Mouse (Mus musculus): ENCODE results near the gene Hsd11b1. TPM values are rescaled to one million over a fixed set of nuclear protein-coding genes. Genes with fewer than 3 reads are reported as not detected.

Gene Hsd11b1
- polyA plus RNA-seq, 1 experiment from 2014 or later: 4.6 TPM

- no peaks in the 10 kb centered on the region for H3K36me3 ChIP-seq (ENCODE audit: insufficient read depth, low read length)
- ATAC-seq (ENCODE audit: low FRiP score, low TSS enrichment): no peak
- no peak overlapping the region for H3K9ac ChIP-seq (replicated peaks; ENCODE audit: low read length)
- H3K4me3 ChIP-seq (ENCODE audit: low read length): no peak overlapping the region
- 76% methylated on average over 2 of the region's 2 CpGs for WGBS
- peaks cover 2% of the 10 kb centered on the region for H3K4me1 ChIP-seq (ENCODE audit: insufficient read depth, low read length)
- H3K9me3 ChIP-seq (ENCODE audit: low read length): no peaks in the 10 kb centered on the region
- no peak overlapping the region for H3K4me2 ChIP-seq (replicated peaks; ENCODE audit: low read depth, low read length)
- no peaks in the 10 kb centered on the region for H3K27me3 ChIP-seq (ENCODE audit: insufficient read depth, low read length)
- no peak overlapping the region for H3K27ac ChIP-seq (ENCODE audit: low read length)
Measured at GRCm38 (mm10) chr1:193232732-193233131, 31.1 kb downstream of the Hsd11b1 start.

DNA sequence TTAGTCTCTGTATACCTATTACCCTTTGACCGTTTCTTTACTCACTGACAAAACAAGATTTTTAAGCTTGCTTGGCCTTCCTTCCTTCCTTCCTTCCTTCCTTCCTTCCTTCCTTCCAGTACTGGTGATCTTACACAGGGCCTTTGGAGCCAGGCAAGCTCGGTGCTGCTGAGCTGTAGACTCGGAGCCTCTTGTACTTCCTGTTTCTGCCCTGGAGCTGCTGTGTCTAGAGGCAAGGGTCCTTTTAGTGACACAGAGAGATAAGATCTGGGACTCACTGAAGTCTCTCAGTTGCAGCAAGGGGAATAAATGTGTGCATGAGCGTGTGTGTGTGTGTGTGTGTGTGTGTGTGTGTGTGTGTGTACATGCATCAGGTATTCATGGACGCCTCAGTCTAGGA, 32.9 kb downstream of the Hsd11b1 start:
- peak overlapping the region; percentile 34 for H3K27ac ChIP-seq (ENCODE audit: low read length)
- peaks cover 17% of the 10 kb centered on the region for H3K4me1 ChIP-seq (ENCODE audit: insufficient read depth, low read length)
- no peaks in the 10 kb centered on the region for H3K27me3 ChIP-seq (ENCODE audit: insufficient read depth, low read length)
- no peak overlapping the region for H3K4me2 ChIP-seq (replicated peaks; ENCODE audit: low read depth, low read length)
- no peaks in the 10 kb centered on the region for H3K9me3 ChIP-seq (ENCODE audit: low read length)
- peak; percentile 65; the same call in 1 of the 2 replicates for ATAC-seq (ENCODE audit: low FRiP score, low TSS enrichment)
- H3K4me3 ChIP-seq (ENCODE audit: low read length): no peak overlapping the region
- H3K36me3 ChIP-seq (ENCODE audit: insufficient read depth, low read length): no peaks in the 10 kb centered on the region
- 41% methylated on average over 5 of the region's 5 CpGs for WGBS
- no peak overlapping the region for H3K9ac ChIP-seq (replicated peaks; ENCODE audit: low read length)

GRCm38 (mm10) chr1:193230531-193230930, 33.3 kb downstream of the Hsd11b1 start:
- H3K4me2 ChIP-seq (replicated peaks; ENCODE audit: low read depth, low read length): no peak overlapping the region
- H3K9ac ChIP-seq (replicated peaks; ENCODE audit: low read length): no peak overlapping the region
- no peaks in the 10 kb centered on the region for H3K27me3 ChIP-seq (ENCODE audit: insufficient read depth, low read length)
- 52% methylated on average over 3 of the region's 3 CpGs for WGBS
- no peaks in the 10 kb centered on the region for H3K36me3 ChIP-seq (ENCODE audit: insufficient read depth, low read length)
- peak overlapping the region; percentile 51 for H3K27ac ChIP-seq (ENCODE audit: low read length)
- no peak overlapping the region for H3K4me3 ChIP-seq (ENCODE audit: low read length)
- H3K9me3 ChIP-seq (ENCODE audit: low read length): no peaks in the 10 kb centered on the region
- no peak for ATAC-seq (ENCODE audit: low FRiP score, low TSS enrichment)
- H3K4me1 ChIP-seq (ENCODE audit: insufficient read depth, low read length): peaks cover 19% of the 10 kb centered on the region

DNA sequence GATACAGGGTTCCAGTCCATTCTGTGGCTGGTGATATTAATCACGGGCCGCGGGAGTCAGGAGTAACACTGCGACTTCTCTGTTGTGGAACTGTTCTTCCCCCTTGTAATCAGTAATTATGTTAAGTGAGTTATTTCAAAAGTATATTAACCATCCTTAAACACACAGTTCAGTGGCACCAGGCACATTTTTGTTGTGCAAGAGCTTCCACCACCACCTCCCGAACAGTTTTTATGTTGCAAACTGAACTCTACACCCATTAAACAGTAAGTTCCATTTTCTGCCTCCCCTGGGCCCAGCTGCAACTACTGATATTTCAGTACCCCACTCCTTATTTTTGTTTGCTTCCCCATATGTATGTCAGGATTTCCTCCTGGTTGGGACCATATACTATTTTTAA, 34.3 kb downstream of the Hsd11b1 start:
- no peaks in the 10 kb centered on the region for H3K9me3 ChIP-seq (ENCODE audit: low read length)
- H3K27me3 ChIP-seq (ENCODE audit: insufficient read depth, low read length): no peaks in the 10 kb centered on the region
- no peak for ATAC-seq (ENCODE audit: low FRiP score, low TSS enrichment)
- H3K4me1 ChIP-seq (ENCODE audit: insufficient read depth, low read length): peaks cover 23% of the 10 kb centered on the region
- no peak overlapping the region for H3K27ac ChIP-seq (ENCODE audit: low read length)
- H3K36me3 ChIP-seq (ENCODE audit: insufficient read depth, low read length): no peaks in the 10 kb centered on the region
- no peak overlapping the region for H3K4me3 ChIP-seq (ENCODE audit: low read length)
- WGBS: 93% methylated on average over 5 of the region's 5 CpGs
- no peak overlapping the region for H3K4me2 ChIP-seq (replicated peaks; ENCODE audit: low read depth, low read length)
- H3K9ac ChIP-seq (replicated peaks; ENCODE audit: low read length): no peak overlapping the region

DNA sequence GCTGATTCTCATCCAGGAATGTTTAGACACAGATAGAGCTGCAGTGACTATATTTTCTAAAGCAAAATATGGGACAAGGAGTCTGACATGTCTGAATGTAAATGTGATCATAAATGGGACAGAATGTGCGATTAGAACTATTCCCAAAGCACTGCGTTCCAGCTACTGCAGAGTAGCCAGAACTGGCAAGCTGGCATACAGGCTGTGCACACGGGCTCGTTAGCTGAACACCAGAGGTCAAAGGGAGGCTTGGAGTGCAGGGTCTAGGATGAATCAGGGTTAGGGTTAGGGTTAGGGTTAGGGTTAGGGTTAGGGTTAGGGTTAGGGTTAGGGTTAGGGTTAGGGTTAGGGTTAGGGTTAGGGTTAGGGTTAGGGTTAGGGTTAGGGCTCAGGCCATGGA, 36.3 kb downstream of the Hsd11b1 start:
- no peaks in the 10 kb centered on the region for H3K27me3 ChIP-seq (ENCODE audit: insufficient read depth, low read length)
- no peak overlapping the region for H3K27ac ChIP-seq (ENCODE audit: low read length)
- no peaks in the 10 kb centered on the region for H3K36me3 ChIP-seq (ENCODE audit: insufficient read depth, low read length)
- peaks cover 23% of the 10 kb centered on the region for H3K4me1 ChIP-seq (ENCODE audit: insufficient read depth, low read length)
- H3K9ac ChIP-seq (replicated peaks; ENCODE audit: low read length): no peak overlapping the region
- H3K9me3 ChIP-seq (ENCODE audit: low read length): no peaks in the 10 kb centered on the region
- ATAC-seq (ENCODE audit: low FRiP score, low TSS enrichment): no peak
- no peak overlapping the region for H3K4me3 ChIP-seq (ENCODE audit: low read length)
- no peak overlapping the region for H3K4me2 ChIP-seq (replicated peaks; ENCODE audit: low read depth, low read length)
- WGBS: 67% methylated on average over 4 of the region's 4 CpGs

GRCm38 (mm10) chr1:193226724-193227522, 37.0 kb downstream of the Hsd11b1 start:
- Histone ChIP-seq H3K27me3 (ENCODE audit: insufficient read depth, low read length) (no peaks in the 10 kb centered on the region), H3K4me3 (ENCODE audit: low read length) (no peak overlapping the region), H3K27ac (ENCODE audit: low read length) (peak overlapping the region; percentile 35; the same call in 1 of the 2 replicates), H3K4me2 (replicated peaks; ENCODE audit: low read depth, low read length) (no peak overlapping the region), H3K4me1 (ENCODE audit: insufficient read depth, low read length) (peaks cover 23% of the 10 kb centered on the region), H3K9ac (replicated peaks; ENCODE audit: low read length) (no peak overlapping the region), H3K9me3 (ENCODE audit: low read length) (no peaks in the 10 kb centered on the region), H3K36me3 (ENCODE audit: insufficient read depth, low read length) (no peaks in the 10 kb centered on the region)
- 25% methylated on average over 7 of the region's 7 CpGs for WGBS
- ATAC-seq (ENCODE audit: low FRiP score, low TSS enrichment): no peak

DNA sequence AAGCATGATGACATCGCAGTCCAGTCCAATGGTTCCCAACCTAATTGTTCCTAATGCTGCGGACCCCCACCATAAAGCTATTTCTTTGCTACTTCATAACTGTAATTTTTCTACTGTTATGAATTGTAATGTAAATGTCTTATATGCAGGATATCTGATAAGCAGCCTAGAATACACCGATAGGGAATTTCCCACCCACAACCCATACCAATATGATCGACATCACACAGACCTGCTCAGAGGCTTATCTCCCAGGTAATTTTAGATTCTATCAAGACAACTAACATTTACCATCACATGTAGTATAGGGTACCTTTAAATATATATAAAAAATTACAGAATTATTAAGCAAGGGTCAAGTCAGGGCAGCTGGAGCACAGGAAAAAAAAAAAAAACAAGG, 37.8 kb downstream of the Hsd11b1 start:
- no peaks in the 10 kb centered on the region for H3K9me3 ChIP-seq (ENCODE audit: low read length)
- peaks cover 23% of the 10 kb centered on the region for H3K4me1 ChIP-seq (ENCODE audit: insufficient read depth, low read length)
- H3K27ac ChIP-seq (ENCODE audit: low read length): no peak overlapping the region
- H3K27me3 ChIP-seq (ENCODE audit: insufficient read depth, low read length): no peaks in the 10 kb centered on the region
- H3K4me2 ChIP-seq (replicated peaks; ENCODE audit: low read depth, low read length): no peak overlapping the region
- no peak overlapping the region for H3K4me3 ChIP-seq (ENCODE audit: low read length)
- 80% methylated on average over 4 of the region's 4 CpGs for WGBS
- H3K9ac ChIP-seq (replicated peaks; ENCODE audit: low read length): no peak overlapping the region
- ATAC-seq (ENCODE audit: low FRiP score, low TSS enrichment): no peak
- H3K36me3 ChIP-seq (ENCODE audit: insufficient read depth, low read length): no peaks in the 10 kb centered on the region

DNA sequence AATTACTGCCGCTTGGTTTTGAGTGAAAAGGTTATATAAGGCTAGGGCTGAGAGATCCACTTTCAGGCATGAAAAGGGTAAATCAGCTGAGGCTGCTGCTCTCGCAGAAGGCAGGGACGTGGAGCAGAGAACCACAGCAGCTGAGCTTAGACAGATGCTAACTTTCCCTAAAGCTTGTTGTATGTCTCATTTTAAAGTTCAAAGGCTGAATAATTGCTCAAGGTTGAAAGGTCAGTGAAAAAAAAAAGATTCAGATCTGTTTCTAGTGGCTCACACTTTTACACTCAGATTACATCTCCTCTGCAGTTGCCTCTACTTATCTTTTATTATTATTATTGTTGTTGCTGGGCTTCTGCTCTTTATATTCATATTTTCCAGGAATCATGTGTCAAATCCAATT, 38.3 kb downstream of the Hsd11b1 start:
- 26% methylated on average over 3 of the region's 3 CpGs for WGBS
- no peaks in the 10 kb centered on the region for H3K27me3 ChIP-seq (ENCODE audit: insufficient read depth, low read length)

GRCm38 (mm10) chr1:193220408-193220807, 43.5 kb downstream of the Hsd11b1 start:
- Histone ChIP-seq H3K9ac (replicated peaks; ENCODE audit: low read length) (no peak overlapping the region), H3K36me3 (ENCODE audit: insufficient read depth, low read length) (no peaks in the 10 kb centered on the region), H3K4me3 (ENCODE audit: low read length) (no peak overlapping the region), H3K4me2 (replicated peaks; ENCODE audit: low read depth, low read length) (no peak overlapping the region), H3K27me3 (ENCODE audit: insufficient read depth, low read length) (no peaks in the 10 kb centered on the region), H3K9me3 (ENCODE audit: low read length) (no peaks in the 10 kb centered on the region), H3K4me1 (ENCODE audit: insufficient read depth, low read length) (peaks cover 2% of the 10 kb centered on the region; the same call in 1 of the 2 replicates), H3K27ac (ENCODE audit: low read length) (no peak overlapping the region)
- ATAC-seq (ENCODE audit: low FRiP score, low TSS enrichment): no peak
- 61% methylated on average over 5 of the region's 5 CpGs for WGBS

More for the DNA sequence above, 38.3 kb downstream of the Hsd11b1 start:
- H3K4me1 ChIP-seq (ENCODE audit: insufficient read depth, low read length): peaks cover 23% of the 10 kb centered on the region
- no peaks in the 10 kb centered on the region for H3K9me3 ChIP-seq (ENCODE audit: low read length)
- H3K9ac ChIP-seq (replicated peaks; ENCODE audit: low read length): no peak overlapping the region
- ATAC-seq (ENCODE audit: low FRiP score, low TSS enrichment): no peak
- H3K4me2 ChIP-seq (replicated peaks; ENCODE audit: low read depth, low read length): no peak overlapping the region
- no peak overlapping the region for H3K4me3 ChIP-seq (ENCODE audit: low read length)
- H3K27ac ChIP-seq (ENCODE audit: low read length): no peak overlapping the region
- no peaks in the 10 kb centered on the region for H3K36me3 ChIP-seq (ENCODE audit: insufficient read depth, low read length)

DNA sequence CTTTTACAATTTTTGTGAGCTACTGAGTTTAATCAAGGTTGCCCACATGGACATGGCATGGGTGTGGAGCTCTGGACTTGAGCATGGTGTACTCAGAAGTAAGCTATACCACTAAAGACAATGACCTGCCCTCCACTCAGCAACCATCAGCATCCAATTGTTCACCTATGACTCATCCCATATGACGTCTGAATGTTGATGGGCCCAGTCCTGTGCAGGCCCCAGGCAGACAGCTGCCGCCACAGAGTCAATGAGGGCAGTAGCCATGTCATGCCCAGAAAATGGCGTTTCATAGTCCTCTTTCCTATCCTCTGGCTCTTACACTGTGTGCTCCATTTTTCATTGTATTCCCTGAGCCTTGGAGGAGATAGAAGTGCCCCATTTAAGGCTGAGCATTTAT, 47.9 kb downstream of the Hsd11b1 start:
- Histone ChIP-seq H3K27me3 (ENCODE audit: insufficient read depth, low read length) (no peaks in the 10 kb centered on the region), H3K4me1 (ENCODE audit: insufficient read depth, low read length) (no peaks in the 10 kb centered on the region), H3K9ac (replicated peaks; ENCODE audit: low read length) (no peak overlapping the region), H3K9me3 (ENCODE audit: low read length) (no peaks in the 10 kb centered on the region), H3K36me3 (ENCODE audit: insufficient read depth, low read length) (no peaks in the 10 kb centered on the region), H3K27ac (ENCODE audit: low read length) (no peak overlapping the region), H3K4me2 (replicated peaks; ENCODE audit: low read depth, low read length) (no peak overlapping the region), H3K4me3 (ENCODE audit: low read length) (no peak overlapping the region)
- no peak; the same call in 1 of the 2 replicates for ATAC-seq (ENCODE audit: low FRiP score, low TSS enrichment)
- 72% methylated on average over 3 of the region's 3 CpGs for WGBS
